Mouse (Mus musculus) heart, postnatal 0 days (tissue): ENCODE results near the gene Gm28038.

Source experiments
- CTCF ChIP-seq: IDR thresholded peaks from 2 replicates; pipeline ENCODE4 v1.5.1; 2016; ENCODE audit warnings: antibody characterized with exemption, control low read depth, low read depth
- EP300 ChIP-seq: IDR thresholded peaks from 2 replicates; pipeline ENCODE4 v1.6.1; 2016; ENCODE audit warnings: antibody characterized with exemption, low read depth

- TF ChIP-seq CTCF: no peak
- no peak for TF ChIP-seq EP300
Observed at GRCm38 (mm10) chr2:30319260-30319659, 38.4 kb downstream of the Gm28038 start.
